Mouse (Mus musculus) forebrain, embryonic 10.5 days (tissue): Measurements from ENCODE around the gene Mrgprg. TPM values are rescaled to one million over a fixed set of nuclear protein-coding genes. Genes with fewer than 3 reads are reported as not detected.

Experiments used
- DNase-seq: peaks from one replicate; pipeline ENCODE4 v3.0.0-alpha.2; 2017; ENCODE audit warnings: low spot score; ENCODE audit errors: extremely low spot score
- H3K27ac ChIP-seq: fragments of 300-500 bp; sonication (generic); 2 replicates; pipeline ENCODE4 v1.5.1; 2016; ENCODE audit warnings: mild to moderate bottlenecking
- H3K27me3 ChIP-seq: fragments of 300-500 bp; sonication (generic); 2 replicates; pipeline ENCODE4 v1.6.1; 2016; ENCODE audit warnings: mild to moderate bottlenecking; ENCODE audit not compliant: poor library complexity, severe bottlenecking
- H3K36me3 ChIP-seq: fragments of 300-500 bp; sonication (generic); replicated peaks from 2 replicates; pipeline ENCODE4 v1.6.1; 2016; ENCODE audit warnings: mild to moderate bottlenecking, moderate library complexity
- H3K4me1 ChIP-seq: fragments of 300-500 bp; sonication (generic); 2 replicates; pipeline ENCODE4 v1.6.1; 2016
- H3K4me3 ChIP-seq: fragments of 300-500 bp; sonication (generic); 2 replicates; pipeline ENCODE4 v1.5.1; 2016; ENCODE audit warnings: mild to moderate bottlenecking, moderate library complexity
- H3K9me3 ChIP-seq: fragments of 300-500 bp; sonication (generic); 2 replicates; pipeline ENCODE4 v1.6.1; 2016; ENCODE audit warnings: mild to moderate bottlenecking, moderate library complexity
- WGBS: fragments of 180-500 bp; shearing (Covaris S2); methylation state at CpG from one replicate; pipeline ENCODE4 v1.1.7; 2016; 5-methylcytosine and 5-hydroxymethylcytosine counted together
- polyA plus RNA-seq: library from polyadenylated mRNA; unstranded; fragments of >200 nt; fragmentation: Nextera tagmentation; extraction: Ambion mirVana; gene quantifications from 2 replicates; pipeline ENCODE4 v1.2.1, GENCODE M21; 2016

The Mrgprg gene
- polyA plus RNA-seq, 1 experiment from 2014 or later, result not detected

- Histone ChIP-seq H3K27ac (no peak overlapping the region), H3K4me1 (no peaks in the 10 kb centered on the region), H3K4me3 (no peak overlapping the region), H3K9me3 (no peaks in the 10 kb centered on the region), H3K27me3 (peaks cover 24% of the 10 kb centered on the region), H3K36me3 (no peaks in the 10 kb centered on the region)
- no peak for DNase-seq
- 71% methylated on average over 1 of the region's 1 CpGs for WGBS
These were observed 2.7 kb upstream of the Mrgprg start for GRCm38 (mm10) chr7:143769461-143769860.

- WGBS, result 82% methylated on average over 6 of the region's 6 CpGs
- DNase-seq, result no peak
- H3K27me3 ChIP-seq, result peaks cover 28% of the 10 kb centered on the region
- H3K4me1 ChIP-seq, result no peaks in the 10 kb centered on the region
- H3K27ac ChIP-seq, result no peak overlapping the region
- no peaks in the 10 kb centered on the region for H3K9me3 ChIP-seq
- H3K4me3 ChIP-seq, result no peak overlapping the region
- H3K36me3 ChIP-seq, result no peaks in the 10 kb centered on the region
These were observed 1.5 kb upstream of the Mrgprg start for GRCm38 (mm10) chr7:143768267-143768666.

GRCm38 (mm10) chr7:143764876-143765530 lies 1.8 kb downstream of the Mrgprg start:
- WGBS, result 75% methylated on average over 19 of the region's 19 CpGs
- no peak for DNase-seq
- Histone ChIP-seq H3K27me3 (peaks cover 28% of the 10 kb centered on the region), H3K9me3 (no peaks in the 10 kb centered on the region), H3K36me3 (no peaks in the 10 kb centered on the region), H3K27ac (no peak overlapping the region), H3K4me1 (no peaks in the 10 kb centered on the region), H3K4me3 (no peak overlapping the region)

- DNase-seq, result no peak
- H3K4me1 ChIP-seq, result no peaks in the 10 kb centered on the region
- H3K9me3 ChIP-seq, result no peaks in the 10 kb centered on the region
- H3K36me3 ChIP-seq, result no peaks in the 10 kb centered on the region
- H3K27ac ChIP-seq, result no peak overlapping the region
- 21% methylated on average over 3 of the region's 3 CpGs for WGBS
- H3K4me3 ChIP-seq, result no peak overlapping the region
- peaks cover 36% of the 10 kb centered on the region for H3K27me3 ChIP-seq
These were observed 3.0 kb downstream of the Mrgprg start for GRCm38 (mm10) chr7:143763794-143764193.

- 68% methylated on average over 3 of the region's 3 CpGs for WGBS
- H3K36me3 ChIP-seq, result no peaks in the 10 kb centered on the region
- peaks cover 54% of the 10 kb centered on the region for H3K27me3 ChIP-seq
- H3K4me1 ChIP-seq, result peaks cover 17% of the 10 kb centered on the region
- H3K4me3 ChIP-seq, result no peak overlapping the region
- DNase-seq, result no peak
- H3K9me3 ChIP-seq, result no peaks in the 10 kb centered on the region
- H3K27ac ChIP-seq, result no peak overlapping the region
These were observed 7.8 kb downstream of the Mrgprg start for GRCm38 (mm10) chr7:143758956-143759355.

- H3K4me3 ChIP-seq, result peak overlapping the region; percentile 51; the same call in 1 of the 2 replicates
- peaks cover 61% of the 10 kb centered on the region for H3K27me3 ChIP-seq
- DNase-seq, result no peak
- 75% methylated on average over 3 of the region's 3 CpGs for WGBS
- H3K27ac ChIP-seq, result no peak overlapping the region
- H3K9me3 ChIP-seq, result no peaks in the 10 kb centered on the region
- H3K36me3 ChIP-seq, result no peaks in the 10 kb centered on the region
- H3K4me1 ChIP-seq, result peaks cover 17% of the 10 kb centered on the region
These were observed 9.1 kb downstream of the Mrgprg start for GRCm38 (mm10) chr7:143757696-143758095.

GRCm38 (mm10) chr7:143757027-143757390 lies 9.8 kb downstream of the Mrgprg start:
- WGBS, result 5% methylated on average over 15 of the region's 15 CpGs

GRCm38 (mm10) chr7:143756125-143757026 lies 10.4 kb downstream of the Mrgprg start, which contains the start of gene Osbpl5:
Osbpl5 (minus strand) TSS chr7:143756985.
- WGBS, result 32% methylated on average over 22 of the region's 22 CpGs
- Histone ChIP-seq H3K27ac (peak within 1 kb of the TSS; percentile 71), H3K27me3 (peaks cover 74% of the 10 kb centered on the region), H3K9me3 (no peaks in the 10 kb centered on the region), H3K36me3 (no peaks in the 10 kb centered on the region), H3K4me1 (peaks cover 17% of the 10 kb centered on the region), H3K4me3 (peak within 1 kb of the TSS; percentile 51)
- DNase-seq, result no peak

More at GRCm38 (mm10) chr7:143757027-143757390, 9.8 kb downstream of the Mrgprg start:
- no peaks in the 10 kb centered on the region for H3K36me3 ChIP-seq
- no peaks in the 10 kb centered on the region for H3K9me3 ChIP-seq
- peak; percentile 70 for DNase-seq
- peaks cover 68% of the 10 kb centered on the region for H3K27me3 ChIP-seq
- H3K4me3 ChIP-seq, result peak overlapping the region; percentile 51
- peaks cover 17% of the 10 kb centered on the region for H3K4me1 ChIP-seq
- H3K27ac ChIP-seq, result peak overlapping the region; percentile 71

- no peak for DNase-seq
- peaks cover 17% of the 10 kb centered on the region for H3K4me1 ChIP-seq
- H3K4me3 ChIP-seq, result 0 out of 2 replicates have a peak overlapping the region, but pooled peaks have one; percentile 51
- peaks cover 75% of the 10 kb centered on the region for H3K27me3 ChIP-seq
- no peaks in the 10 kb centered on the region for H3K36me3 ChIP-seq
- no peaks in the 10 kb centered on the region for H3K9me3 ChIP-seq
- no peak overlapping the region for H3K27ac ChIP-seq
- WGBS, result 77% methylated on average over 9 of the region's 9 CpGs
These were observed 11.3 kb downstream of the Mrgprg start for GRCm38 (mm10) chr7:143755357-143756124.

- Histone ChIP-seq H3K27me3 (peaks cover 80% of the 10 kb centered on the region), H3K4me3 (no peak overlapping the region)
- 49% methylated on average over 5 of the region's 5 CpGs for WGBS
These were observed 12.6 kb downstream of the Mrgprg start for GRCm38 (mm10) chr7:143753990-143754715.

GRCm38 (mm10) chr7:143752606-143753005 lies 14.2 kb downstream of the Mrgprg start:
- WGBS, result 88% methylated on average over 3 of the region's 3 CpGs
- H3K9me3 ChIP-seq, result no peaks in the 10 kb centered on the region
- H3K36me3 ChIP-seq, result no peaks in the 10 kb centered on the region
- H3K27ac ChIP-seq, result no peak overlapping the region
- H3K27me3 ChIP-seq, result peaks cover 65% of the 10 kb centered on the region
- DNase-seq, result no peak
- H3K4me1 ChIP-seq, result peaks cover 31% of the 10 kb centered on the region
- no peak overlapping the region for H3K4me3 ChIP-seq

More at GRCm38 (mm10) chr7:143753990-143754715, 12.6 kb downstream of the Mrgprg start:
- no peaks in the 10 kb centered on the region for H3K36me3 ChIP-seq
- no peak overlapping the region for H3K27ac ChIP-seq
- peak; percentile 54 for DNase-seq
- H3K4me1 ChIP-seq, result peaks cover 17% of the 10 kb centered on the region
- H3K9me3 ChIP-seq, result no peaks in the 10 kb centered on the region

- 84% methylated on average over 4 of the region's 4 CpGs for WGBS
- Histone ChIP-seq H3K27ac (no peak overlapping the region), H3K27me3 (peaks cover 59% of the 10 kb centered on the region), H3K4me1 (peaks cover 26% of the 10 kb centered on the region), H3K36me3 (no peaks in the 10 kb centered on the region), H3K9me3 (no peaks in the 10 kb centered on the region), H3K4me3 (no peak overlapping the region)
- DNase-seq, result no peak
These were observed 14.7 kb downstream of the Mrgprg start for GRCm38 (mm10) chr7:143752056-143752455.
